Mouse (Mus musculus): ENCODE data around the gene Cpox.
A peak's percentile ranks its signal among the peaks of the same experiment; 100 is the strongest.

Gene Cpox

GRCm38 (mm10) chr16:58669264-58669663, 828 bp upstream of the Cpox start:
- no peak for DNase-seq (ENCODE audit: low spot score in 2 of 2)

- peak; percentile 22 to 23 for DNase-seq (ENCODE audit: low spot score in 2 of 2)
These were observed 551 bp downstream of the Cpox start for GRCm38 (mm10) chr16:58670643-58671042.

- no peak for DNase-seq (ENCODE audit: low spot score in 2 of 2)
These were observed 1.3 kb downstream of the Cpox start for GRCm38 (mm10) chr16:58671212-58671985.

GRCm38 (mm10) chr16:58672396-58672795, 2.3 kb downstream of the Cpox start:
- no peak for DNase-seq (ENCODE audit: low spot score in 2 of 2)

DNA sequence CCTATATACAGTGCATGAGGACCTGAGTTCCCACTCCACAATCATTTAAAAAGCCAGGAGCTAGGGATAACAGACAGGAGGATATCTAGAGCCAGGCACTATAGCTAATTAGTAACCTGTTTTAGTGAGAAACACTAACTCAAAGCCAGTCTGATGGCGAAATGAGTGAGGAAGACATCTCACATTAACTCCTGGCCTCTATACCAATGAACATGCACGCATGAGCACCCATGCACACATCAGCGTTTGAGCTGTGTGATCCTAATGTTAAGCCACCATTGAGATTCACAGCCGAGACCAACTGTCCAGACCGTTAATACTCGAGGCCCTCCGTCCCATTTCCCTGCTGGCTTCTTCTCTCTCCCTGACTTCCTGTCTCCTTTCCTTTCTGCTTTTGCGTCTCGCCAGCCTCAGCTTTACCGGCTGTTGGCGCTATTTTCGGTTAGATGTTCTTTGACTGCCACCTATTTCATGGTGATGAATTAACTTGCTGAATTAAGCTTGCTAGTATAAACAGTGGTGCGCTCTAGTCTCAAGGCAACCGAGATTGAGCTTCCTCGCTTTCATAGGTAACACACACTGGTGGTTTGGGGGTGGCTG, 3.8 kb downstream of the Cpox start:
- no peak for DNase-seq (ENCODE audit: low spot score in 2 of 2)

DNA sequence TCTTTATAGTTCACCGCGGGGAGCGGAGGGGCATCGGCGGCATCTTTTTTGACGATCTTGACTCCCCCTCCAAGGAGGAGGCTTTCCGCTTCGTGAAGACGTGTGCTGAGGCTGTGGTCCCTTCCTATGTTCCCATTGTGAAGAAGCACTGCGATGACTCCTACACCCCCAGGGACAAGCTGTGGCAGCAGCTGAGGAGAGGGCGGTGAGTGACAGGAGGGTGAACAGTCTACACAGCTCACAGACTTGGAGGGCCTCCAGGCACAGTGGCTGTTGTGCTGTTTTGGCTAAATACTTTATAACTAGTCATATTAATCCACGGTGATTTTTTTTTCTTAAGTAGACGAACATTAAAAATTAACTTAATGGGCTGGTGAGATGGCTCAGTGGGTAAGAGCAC, 5.2 kb downstream of the Cpox start:
- peak in 1 of 2 experiments; percentile 25 for DNase-seq (ENCODE audit: low spot score in 2 of 2)

GRCm38 (mm10) chr16:58676156-58676555, 6.1 kb downstream of the Cpox start:
- DNase-seq (ENCODE audit: low spot score in 2 of 2) = no peak

GRCm38 (mm10) chr16:58676633-58677032, 6.5 kb downstream of the Cpox start:
- DNase-seq (ENCODE audit: low spot score in 2 of 2) = no peak

DNA sequence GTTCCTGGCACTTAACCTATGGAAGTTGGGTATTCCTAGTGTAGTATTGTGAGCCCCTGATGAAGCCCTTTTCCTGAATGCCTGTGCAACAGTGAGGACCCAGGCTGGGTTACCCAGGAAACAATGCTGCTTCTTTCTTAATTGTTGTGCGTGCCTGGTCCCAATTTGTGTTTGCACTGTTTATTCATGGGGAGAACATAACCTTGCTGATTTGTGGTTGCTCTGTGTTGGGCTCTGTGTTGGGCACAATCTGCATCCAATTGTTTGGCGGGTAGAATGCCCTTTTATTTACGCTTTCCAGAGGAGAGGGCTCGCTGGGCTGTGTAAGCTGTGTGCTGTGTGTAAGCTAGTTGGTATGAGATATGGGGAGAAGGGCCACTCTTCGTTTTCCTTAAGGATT, 7.4 kb downstream of the Cpox start:
- no peak for DNase-seq (ENCODE audit: low spot score in 2 of 2)

- no peak for DNase-seq (ENCODE audit: low spot score in 2 of 2)
These were observed 8.6 kb downstream of the Cpox start for GRCm38 (mm10) chr16:58678660-58679059.

DNA sequence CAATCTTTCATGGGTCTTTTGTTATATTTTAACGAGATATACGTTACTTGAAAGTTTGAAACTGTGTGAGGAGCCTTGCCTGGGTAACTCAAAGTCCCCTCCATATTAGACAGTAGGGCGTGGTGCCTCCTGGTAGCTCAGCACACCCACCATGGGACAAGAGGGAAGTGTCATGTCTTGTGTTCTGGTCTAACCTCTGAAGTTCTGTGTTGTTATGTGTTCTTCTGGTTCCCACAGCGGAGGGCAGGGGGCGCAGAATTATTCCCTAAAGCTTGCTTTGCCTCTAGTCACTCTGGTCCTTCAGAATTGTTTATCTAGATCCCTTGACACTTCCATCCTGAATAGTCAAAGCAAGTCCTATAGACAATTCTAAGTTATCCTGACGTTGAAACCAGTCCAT, 12.0 kb downstream of the Cpox start:
- DNase-seq (ENCODE audit: low spot score in 2 of 2) = no peak

- no peak for DNase-seq (ENCODE audit: low spot score in 2 of 2)
These were observed 12.8 kb downstream of the Cpox start for GRCm38 (mm10) chr16:58682870-58683269.

DNA sequence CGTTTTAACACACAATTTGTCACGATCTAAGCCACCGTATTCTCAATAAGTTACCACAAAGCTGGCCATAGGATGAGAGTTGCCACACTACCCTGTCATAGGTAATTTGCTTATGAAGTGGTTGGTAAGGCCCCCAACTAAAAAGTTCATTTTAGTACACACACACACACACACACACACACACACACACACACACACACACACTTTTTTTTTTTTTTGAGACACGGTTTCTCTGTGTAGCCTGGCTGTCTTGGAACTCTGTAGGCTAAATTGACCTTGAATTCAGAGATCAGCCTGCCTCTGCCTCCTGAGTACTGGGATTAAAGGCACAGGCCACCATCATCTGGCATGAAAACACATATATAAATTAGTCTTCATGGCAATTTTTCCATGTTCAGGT, 13.8 kb downstream of the Cpox start:
- DNase-seq (ENCODE audit: low spot score in 2 of 2) = no peak

GRCm38 (mm10) chr16:58684537-58684936, 14.4 kb downstream of the Cpox start:
- DNase-seq (ENCODE audit: low spot score in 2 of 2) = no peak

- no peak for DNase-seq (ENCODE audit: low spot score in 2 of 2)
These were observed 15.8 kb downstream of the Cpox start for GRCm38 (mm10) chr16:58685548-58686537.

- no peak for DNase-seq (ENCODE audit: low spot score in 2 of 2)
These were observed 18.4 kb downstream of the Cpox start for GRCm38 (mm10) chr16:58688534-58688933.

DNA sequence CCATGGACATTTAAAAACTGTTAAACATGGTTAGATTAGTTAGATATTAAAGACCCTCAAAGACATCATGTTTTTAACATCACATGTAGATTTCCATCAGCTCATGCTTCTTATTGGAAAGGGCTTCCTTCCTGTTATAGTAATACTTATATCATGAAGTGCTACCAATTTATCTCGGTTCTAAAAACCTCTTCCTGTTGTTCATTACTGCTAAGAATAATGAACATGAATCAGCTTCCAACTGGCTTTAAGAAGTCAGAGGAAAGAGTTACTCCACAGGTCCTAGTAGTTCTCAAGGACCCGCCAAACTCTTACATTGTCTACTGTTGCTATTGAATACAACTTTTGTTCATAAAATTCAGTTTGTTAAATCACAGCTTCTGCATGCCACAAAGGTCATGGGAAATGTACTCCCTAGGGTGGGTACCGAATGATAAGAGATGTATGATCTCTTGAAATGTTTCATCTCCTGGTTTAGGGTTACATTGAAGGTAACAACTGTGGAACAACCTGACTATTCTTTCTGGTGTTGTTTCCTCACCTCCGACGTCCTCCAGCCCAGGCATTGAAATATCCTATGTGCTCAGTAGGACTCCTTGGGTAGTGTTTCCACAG, 19.6 kb downstream of the Cpox start:
- no peak for DNase-seq (ENCODE audit: low spot score in 2 of 2)

DNA sequence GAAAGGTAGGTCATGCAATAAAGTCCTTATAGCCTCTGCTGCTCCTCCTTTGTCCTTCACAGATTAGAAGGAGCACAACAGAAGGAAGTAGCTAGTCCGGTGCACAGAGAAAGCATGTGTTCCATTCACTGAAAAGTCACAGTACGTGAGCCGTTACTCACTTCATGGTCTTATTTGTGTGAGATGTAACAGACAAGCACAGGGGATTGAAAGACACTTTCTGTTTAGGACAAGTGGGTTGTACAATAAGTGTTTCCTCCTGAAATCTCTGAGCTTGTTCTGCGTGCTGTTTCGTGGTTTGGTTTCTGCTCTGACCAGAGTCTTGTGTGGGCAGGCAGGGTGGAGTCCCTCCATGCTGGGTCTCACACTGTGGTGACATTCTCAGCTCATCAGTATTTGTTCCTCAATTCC, 20.2 kb downstream of the Cpox start:
- DNase-seq (ENCODE audit: low spot score in 2 of 2) = no peak

DNA sequence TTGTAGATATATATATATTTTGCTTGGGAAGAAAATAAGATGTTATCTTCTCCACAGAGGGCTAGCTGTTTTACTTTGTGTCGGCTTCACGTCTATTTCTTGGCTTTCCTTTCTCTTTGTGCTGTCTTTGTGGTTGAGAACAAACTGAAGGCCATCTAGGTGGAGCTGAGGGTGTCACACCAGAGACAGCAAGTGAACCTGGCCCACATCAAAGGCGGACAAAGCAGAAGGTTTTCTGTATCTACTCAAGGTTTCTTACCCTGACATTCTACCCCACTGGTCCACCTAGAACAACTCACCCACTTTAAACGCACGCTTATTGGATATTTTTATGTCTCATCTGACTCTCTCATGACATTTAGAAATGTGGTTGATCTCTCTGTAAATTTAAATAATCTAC, 24.0 kb downstream of the Cpox start:
- no peak for DNase-seq (ENCODE audit: low spot score in 2 of 2)

GRCm38 (mm10) chr16:58696796-58697195, 26.7 kb downstream of the Cpox start:
- DNase-seq (ENCODE audit: low spot score in 2 of 2) = no peak

DNA sequence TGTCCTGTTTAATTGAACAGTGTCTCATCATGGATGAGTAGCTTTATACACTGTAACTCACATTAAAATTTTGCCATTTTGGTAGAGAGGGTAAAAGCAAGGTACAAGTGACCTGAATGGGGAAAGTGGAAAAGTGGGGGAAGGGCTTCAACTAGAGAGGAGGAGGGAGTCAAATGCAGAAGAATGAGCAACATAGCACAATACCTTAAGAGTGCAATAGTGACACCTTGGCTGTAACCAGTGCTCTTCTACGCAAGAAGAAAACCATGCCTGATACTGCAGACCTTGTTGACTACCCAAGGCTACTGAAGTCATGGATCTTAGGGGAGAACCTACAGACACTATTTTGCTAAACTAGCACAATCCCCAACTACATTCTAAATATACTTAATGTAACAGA, 27.2 kb downstream of the Cpox start:
- no peak for DNase-seq (ENCODE audit: low spot score in 2 of 2)

DNA sequence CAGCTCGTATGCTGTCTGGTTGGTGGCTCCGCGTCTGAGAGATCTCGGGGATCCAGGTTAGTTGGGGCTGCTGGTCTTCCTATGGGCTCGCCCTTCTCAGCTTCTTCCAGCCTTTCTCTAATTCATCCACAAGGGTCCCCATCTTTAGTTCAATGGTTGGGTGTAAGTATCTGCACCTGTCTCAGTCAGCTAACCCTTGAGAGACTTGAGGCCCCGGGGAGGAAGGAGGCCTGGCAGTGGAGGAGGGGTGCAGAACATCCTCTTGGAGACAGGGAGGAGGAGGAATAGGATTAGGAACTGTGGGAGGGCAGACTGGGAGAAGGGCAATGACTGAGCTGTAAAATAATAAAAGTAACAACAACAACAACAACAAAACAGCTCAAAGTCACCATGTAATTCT, 30.1 kb downstream of the Cpox start:
- no peak for DNase-seq (ENCODE audit: low spot score in 2 of 2)

Data from right cerebral cortex, adult 2 months (tissue).